Mouse (Mus musculus) hindbrain, embryonic 16.5 days (tissue): ENCODE results near the gene Osbpl2. TPM values are rescaled to one million over a fixed set of nuclear protein-coding genes. Genes with fewer than 3 reads are reported as not detected.

ENCODE experiments used
- microRNA-seq: library from miRNA; unstranded; fragments of <30 nt; microRNA quantifications from one replicate; pipeline ENCODE4, GENCODE M21; 2017
- polyA plus RNA-seq: library from polyadenylated mRNA; unstranded; fragments of >200 nt; fragmentation: Nextera tagmentation; extraction: Ambion mirVana; gene quantifications from 2 replicates; pipeline ENCODE4 v1.2.1, GENCODE M21; 2015

Gene Osbpl2
- polyA plus RNA-seq, 1 experiment from 2014 or later = 70.5 TPM

Small RNAs within 50 kb of the gene (microRNA-seq; reads per million reads assigned to microRNA genes)
- gene Mir7005 = not detected

Other genes starting within 250 kb of the Osbpl2 start
- 2.8 and 3.0 TPM in 2 replicates for gene Taf4, start 142.7 kb upstream of the Osbpl2 start, polyA plus RNA-seq
- 9.3 and 17.8 TPM in 2 replicates for gene Lsm14b, start 94.3 kb upstream of the Osbpl2 start, polyA plus RNA-seq
- gene Psma7, start 76.9 kb upstream of the Osbpl2 start, polyA plus RNA-seq = 514 and 534 TPM in 2 replicates
- gene Ss18l1, start 76.8 kb upstream of the Osbpl2 start, polyA plus RNA-seq = 53.0 and 61.1 TPM in 2 replicates
- 33.1 and 33.2 TPM in 2 replicates for gene Mtg2, start 48.7 kb upstream of the Osbpl2 start, polyA plus RNA-seq
- 2.1 and 2.7 TPM in 2 replicates for gene Hrh3, start 14.8 kb upstream of the Osbpl2 start, polyA plus RNA-seq
- 193 and 201 TPM in 2 replicates for gene Adrm1, start 52.2 kb downstream of the Osbpl2 start, polyA plus RNA-seq
- 2.2 and 3.5 TPM in 2 replicates for gene Lama5, start 106.6 kb downstream of the Osbpl2 start, polyA plus RNA-seq
- gene Rps21, start 138.1 kb downstream of the Osbpl2 start, polyA plus RNA-seq = 271 and 282 TPM in 2 replicates
- gene Cables2, start 154.2 kb downstream of the Osbpl2 start, polyA plus RNA-seq = 11.1 and 22.2 TPM in 2 replicates
- gene Rbbp8nl, start 170.6 kb downstream of the Osbpl2 start, polyA plus RNA-seq = not detected in 2 replicates
- gene Gata5, start 215.4 kb downstream of the Osbpl2 start, polyA plus RNA-seq = not detected in 2 replicates